Mouse (Mus musculus) lung, postnatal 0 days (tissue): ENCODE measurements around the gene Sf3b3.

Experiments
- CTCF ChIP-seq: IDR thresholded peaks from 2 replicates; pipeline ENCODE4 v1.5.1; 2016; ENCODE audit warnings: antibody characterized with exemption, mild to moderate bottlenecking
- EP300 ChIP-seq: IDR thresholded peaks from 2 replicates; pipeline ENCODE4 v1.6.1; 2016; ENCODE audit warnings: antibody characterized with exemption, mild to moderate bottlenecking, control low read depth

- no peak for TF ChIP-seq CTCF
- no peak for TF ChIP-seq EP300
Measured at GRCm38 (mm10) chr8:110812349-110813080, 34.1 kb downstream of the Sf3b3 start.
